Mouse (Mus musculus): ENCODE measurements around the gene Fam228a.
"Not testable (repeated sequence)": the region's sequence is repeated elsewhere in the genome, so short reads cannot be mapped to it uniquely, and the experiment has no call there.

Fam228a gene

DNA sequence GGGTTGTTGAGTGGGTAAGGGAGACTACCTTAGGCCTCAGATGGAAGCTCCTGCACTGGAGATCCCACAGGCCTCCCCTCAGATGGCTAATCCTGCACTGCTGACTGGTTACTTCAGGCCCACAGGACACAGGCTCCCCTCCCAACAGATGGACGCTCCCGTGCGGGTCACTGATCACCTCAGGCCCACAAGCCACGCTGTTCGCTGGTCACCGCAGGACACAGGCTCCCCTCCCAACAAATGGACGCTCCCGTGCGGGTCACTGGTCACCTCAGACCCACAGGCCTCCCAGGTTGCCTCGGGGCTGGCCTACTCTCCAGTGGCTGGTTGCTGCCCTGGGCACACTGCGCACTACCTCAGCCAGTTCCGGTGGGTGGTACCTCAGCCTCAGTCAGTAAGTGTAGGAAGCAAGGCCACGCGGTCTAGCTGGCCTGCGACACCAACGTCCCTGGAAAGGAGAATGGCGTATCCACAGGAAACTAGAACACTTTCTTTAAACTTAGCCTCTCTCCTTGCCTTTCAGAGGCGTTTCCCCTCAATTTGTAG, at the start of gene Fam228a:
Gene Fam228a (minus strand): TSS at position 400 of the 546 bp plus-strand sequence.
- no peak for DNase-seq (ENCODE audit: low spot score in 2 of 2)

DNA sequence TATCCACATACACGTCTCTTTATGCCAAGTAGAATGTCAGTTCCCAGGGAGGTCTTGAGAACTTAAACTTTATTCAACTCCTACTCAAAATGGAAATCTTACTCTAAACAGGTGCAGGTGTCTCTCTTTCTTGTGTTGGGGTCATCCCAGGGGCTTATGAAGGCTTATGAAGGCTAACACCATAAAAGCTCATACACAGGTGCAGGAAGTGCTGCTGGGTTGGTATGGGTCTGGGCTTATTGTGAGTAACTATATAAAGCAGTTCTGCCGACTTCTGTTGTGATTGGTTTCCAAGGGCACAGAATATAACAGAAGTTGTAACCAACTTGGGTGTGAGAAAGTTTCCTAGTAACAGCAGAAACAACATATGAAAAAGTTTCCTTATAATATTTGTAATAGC, 46.2 kb upstream of the Fam228a start:
- no peak for DNase-seq (ENCODE audit: low spot score in 2 of 2)

DNA sequence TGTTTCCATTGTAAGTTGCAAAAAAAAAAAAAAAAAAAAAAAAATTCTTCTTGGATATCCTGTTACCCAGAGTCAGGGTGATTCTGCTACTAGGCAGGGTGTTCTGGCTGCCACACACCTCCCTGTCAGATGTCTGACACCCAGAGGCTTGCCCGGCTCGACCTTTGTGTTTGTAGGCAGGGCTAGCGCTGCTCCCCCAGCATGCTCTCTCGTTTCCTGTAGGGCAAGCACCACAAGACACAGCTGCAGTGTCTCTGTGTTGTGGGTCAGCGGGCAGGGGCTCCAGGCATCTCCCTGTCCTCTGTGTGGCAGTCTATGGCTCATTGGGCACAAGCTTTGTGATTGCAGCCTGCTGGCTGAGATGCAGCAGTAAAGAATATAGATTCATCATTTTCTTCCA, 45.4 kb upstream of the Fam228a start:
- no peak for DNase-seq (ENCODE audit: low spot score in 2 of 2)

DNA sequence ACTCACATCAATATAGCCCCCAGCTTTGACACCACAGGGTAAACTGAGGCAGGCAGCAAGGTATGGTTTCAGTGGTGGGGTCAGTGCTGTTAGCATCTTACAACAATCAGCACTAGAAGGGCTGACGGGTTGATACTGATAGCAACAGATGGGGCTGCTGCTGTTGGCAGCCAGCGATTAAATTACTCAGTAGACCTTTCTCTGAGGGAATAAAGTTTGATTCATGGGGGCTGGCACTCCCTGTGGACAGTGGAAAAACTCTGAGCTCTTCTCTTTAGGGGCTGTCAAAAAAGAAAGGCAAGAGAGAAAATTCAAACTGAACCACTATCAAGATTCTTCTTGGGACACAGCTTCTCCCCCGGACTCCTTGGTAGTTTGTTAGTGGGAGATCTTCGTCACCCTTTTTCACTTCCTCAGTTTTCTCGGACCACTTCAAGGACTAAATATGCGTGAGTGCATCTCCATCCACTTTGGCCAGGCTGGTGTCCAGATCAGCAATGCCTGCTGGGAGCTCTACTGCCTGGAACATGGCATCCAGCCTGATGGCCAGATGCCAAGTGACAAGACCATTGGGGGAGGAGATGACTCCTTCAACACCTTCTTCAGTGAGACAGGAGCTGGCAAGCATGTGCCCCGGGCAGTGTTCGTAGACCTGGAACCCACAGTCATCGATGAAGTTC, 43.6 kb upstream of the Fam228a start:
- DNase-seq (ENCODE audit: low spot score in 2 of 2) = not testable (repeated sequence)

DNA sequence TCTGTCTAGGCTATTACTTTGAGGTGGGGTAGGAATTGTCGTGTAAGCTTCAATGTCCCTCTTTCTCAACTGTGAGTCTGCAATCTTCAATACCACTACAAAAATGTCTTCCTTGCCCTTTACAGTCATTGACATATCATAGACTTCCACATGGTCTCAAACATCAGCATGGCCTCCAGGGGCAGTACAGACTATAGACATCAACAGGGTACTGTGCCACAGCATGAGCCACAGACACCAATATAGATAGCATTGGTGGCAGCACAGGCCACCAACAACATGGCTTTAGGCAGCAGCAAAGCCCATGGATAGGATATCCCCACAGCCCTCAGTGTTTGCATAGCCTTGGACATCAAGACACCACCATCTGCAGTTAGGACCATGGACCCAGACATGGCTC, 43.0 kb upstream of the Fam228a start:
- no peak for DNase-seq (ENCODE audit: low spot score in 2 of 2)

DNA sequence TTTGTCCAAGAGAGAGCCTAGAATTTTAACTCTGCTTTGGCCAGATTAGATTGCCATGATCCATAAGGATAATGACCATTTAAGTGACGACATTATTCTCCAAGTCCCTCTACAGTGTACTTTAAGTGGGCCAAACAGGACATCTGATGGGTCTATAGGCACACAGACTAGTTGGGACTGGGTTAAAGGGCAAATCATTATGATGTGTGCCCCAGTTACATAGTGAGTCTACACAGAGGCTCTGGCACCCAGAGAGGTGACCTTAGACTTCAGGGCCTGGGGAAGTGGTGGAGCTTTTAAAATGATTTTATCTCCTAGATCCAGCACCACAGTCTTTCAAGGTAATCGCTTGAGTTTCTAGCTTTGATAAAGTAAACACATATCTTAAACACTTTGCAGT, 42.0 kb upstream of the Fam228a start:
- no peak for DNase-seq (ENCODE audit: low spot score in 2 of 2)

DNA sequence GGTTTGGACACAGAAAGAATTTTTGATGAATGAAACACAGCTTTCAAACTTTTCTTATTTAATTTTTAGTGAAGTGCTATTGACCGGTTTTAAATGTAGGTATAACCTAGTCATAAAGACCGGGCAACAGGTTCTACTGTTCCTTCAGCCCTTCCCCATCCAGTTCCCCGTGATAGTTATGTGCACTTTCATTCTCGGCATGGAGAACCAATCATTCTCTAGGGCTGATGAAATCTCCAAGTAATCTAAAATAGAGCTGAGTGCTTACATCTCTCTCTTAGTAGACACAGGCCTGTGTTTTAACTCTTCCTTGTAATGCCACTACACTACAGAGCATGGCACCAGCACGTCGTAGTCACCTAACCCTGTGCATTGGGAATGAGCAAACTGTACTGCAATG, 39.5 kb upstream of the Fam228a start:
- no peak for DNase-seq (ENCODE audit: low spot score in 2 of 2)

DNA sequence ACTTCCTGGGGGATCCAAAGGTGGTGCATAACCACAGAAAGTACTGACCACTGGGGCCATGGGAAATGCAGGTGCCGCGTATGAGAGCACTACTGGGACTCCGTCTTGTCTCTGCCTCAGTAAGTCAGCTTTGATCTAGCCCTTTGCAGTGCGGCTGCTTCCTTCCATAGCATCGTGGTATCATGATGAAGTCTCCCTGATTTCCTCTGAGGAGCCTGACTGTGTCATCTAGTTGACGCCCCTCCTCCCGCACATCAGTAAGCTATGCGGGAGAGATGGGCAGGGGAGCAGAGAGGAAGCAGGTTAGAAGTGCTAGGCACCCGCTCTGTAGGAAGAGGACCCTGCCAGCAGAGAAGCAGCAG, 37.3 kb upstream of the Fam228a start:
- DNase-seq (ENCODE audit: low spot score in 2 of 2) = no peak

DNA sequence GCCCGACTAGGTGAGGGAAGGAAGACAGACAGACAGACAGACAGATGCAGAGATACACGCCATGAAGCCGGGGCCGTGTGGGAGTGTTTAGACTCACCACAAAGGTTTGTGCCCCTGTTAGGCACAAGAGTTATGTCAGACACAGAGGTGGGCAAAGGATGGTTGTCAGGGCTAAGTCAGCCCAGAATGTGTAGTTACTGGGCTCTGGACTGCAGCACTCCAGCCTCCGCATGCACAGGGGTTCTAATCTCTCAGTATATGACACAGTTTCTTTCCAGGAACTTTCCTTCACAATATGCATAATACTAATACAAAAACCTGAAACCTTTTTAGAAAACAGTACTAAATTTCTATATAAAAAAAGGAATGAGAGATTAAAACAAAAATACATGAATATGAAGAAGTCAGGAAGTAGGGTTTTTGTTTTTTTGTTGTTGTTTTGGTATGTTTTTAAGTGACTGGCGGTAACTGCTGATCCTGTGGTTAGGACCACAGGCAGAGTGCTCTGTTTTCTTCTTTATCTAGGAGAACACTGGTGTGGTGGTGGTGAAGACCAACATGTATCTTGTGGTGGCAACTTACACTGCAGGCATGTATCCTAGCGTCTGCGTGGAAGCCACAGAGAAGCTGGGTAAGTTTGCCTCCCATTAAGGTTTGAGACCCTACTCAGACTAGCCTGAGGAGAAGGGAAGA, 36.8 kb upstream of the Fam228a start:
- DNase-seq (ENCODE audit: low spot score in 2 of 2) = no peak

DNA sequence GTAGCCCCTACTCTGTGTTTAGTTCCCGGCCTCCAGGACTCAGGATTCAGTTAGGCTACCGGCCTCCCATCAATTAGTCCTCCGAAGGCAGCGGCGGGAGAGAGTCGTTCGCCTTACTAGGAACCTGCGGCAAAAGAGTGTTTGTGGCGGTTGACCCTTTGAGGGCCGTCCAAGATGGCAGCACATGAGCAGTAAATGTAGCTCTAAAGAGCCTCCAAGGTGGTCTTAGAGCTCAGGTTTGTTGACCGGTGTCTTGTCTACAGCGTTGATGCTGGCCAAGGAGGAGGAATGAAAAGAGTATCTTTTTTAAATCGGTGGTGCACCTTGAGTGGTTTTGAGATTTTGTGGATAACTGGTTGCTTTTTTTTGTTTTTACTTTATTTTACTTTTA, 31.1 kb upstream of the Fam228a start:
- no peak for DNase-seq (ENCODE audit: low spot score in 2 of 2)

DNA sequence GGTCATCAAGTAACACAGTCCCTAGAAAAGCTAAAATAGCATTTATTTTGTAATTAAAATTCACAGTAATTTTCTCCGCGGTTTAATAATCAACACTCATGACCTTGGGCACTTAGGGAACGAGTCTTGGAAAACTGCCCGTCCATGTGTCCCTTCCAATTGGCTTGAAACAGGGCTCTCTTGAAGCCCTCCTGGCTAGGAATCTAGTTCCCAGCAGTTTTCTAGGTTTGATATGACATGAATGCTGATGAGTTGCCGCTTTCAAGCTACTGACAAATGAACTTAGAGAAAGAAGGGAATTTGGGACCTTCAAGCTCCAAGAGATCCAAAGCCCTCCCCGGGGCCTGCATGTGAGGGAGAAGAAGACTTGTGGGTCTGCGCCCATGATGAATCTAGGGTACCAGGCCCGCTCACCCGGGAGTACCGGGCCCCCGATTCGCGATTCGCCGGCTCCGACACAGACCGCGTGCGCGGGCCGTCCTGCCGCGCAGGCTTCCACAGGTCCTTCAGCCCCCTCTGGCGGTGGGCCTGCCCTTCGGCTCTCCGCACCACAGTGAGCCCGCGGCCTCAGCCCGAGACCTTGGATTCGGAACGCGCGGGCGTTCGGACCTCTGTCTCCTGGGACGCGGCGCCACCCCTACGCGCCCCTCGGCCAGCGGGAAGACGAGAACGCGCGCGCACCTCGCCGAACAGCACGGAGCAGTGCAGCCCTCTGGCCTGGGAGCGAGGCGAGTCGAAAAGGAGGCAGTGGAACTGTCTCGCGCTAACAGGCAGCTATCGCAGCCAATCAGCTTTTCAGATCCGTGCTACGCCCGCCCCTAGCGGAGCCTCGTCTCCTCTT, 30.5 kb upstream of the Fam228a start, which contains the start of the genes Pfn4 and Fam228b:
Gene Pfn4 (plus strand): TSS at position 531 of the 841 bp plus-strand sequence.
Gene Fam228b (minus strand): TSS at position 776 of the 841 bp plus-strand sequence.
- peak; percentile 98 to 99 for DNase-seq (ENCODE audit: low spot score in 2 of 2)

DNA sequence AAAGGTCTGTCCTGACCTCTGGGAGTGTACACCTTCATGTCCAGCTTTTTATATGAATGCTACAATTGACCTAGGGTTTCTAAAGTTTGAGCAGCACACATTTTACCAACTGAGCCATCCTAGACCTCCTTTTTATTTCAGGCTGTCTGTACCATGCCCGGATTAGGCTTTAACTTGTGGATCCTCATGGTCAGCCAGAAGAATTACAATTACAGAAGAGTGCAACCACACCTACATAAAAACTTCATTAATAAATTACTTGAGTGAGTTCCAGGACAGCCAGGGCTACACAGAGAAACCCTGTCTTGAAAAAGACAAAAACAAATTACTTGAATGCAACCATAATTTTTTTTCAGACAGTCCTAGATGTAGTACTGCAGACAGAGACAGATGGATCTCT, 18.8 kb upstream of the Fam228a start:
- no peak for DNase-seq (ENCODE audit: low spot score in 2 of 2)

DNA sequence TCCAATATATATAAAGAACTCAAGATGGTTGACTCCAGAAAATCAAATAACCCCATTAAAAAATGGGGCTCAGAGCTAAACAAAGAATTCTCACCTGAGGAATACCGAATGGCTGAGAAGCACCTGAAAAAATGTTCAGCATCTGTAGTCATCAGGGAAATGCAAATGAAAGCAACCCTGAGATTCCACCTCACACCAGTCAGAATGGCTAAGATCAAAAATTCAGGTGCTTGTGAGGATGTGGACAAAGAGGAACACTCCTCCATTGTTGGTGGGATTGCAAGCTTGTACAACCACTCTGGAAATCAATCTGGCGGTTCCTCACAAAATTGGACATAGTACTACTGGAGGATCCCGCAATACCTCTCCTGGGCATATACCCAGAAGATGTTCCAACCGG, 16.2 kb upstream of the Fam228a start:
- DNase-seq (ENCODE audit: low spot score in 2 of 2) = not testable (repeated sequence)

DNA sequence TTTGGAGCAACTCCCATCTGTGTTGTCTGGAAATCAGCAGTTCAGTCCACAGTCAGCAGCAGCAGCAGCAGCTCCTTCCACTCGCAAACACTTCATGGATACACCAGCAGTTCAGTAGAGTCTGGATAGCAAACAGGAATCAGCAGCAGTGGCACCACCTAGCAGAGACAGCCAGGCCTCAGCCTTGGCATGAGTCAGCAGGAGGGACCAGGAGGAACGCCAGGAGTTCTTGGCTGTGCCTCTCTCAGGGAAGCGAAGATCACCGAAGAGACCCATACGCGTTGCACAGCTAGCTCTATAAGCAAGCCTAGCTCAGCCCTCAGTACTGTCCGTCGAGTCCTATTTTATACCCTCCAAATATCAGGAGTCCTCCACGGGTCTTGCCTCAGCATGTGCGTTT, 6.3 kb upstream of the Fam228a start:
- peak; percentile 16 to 21 for DNase-seq (ENCODE audit: low spot score in 2 of 2)

DNA sequence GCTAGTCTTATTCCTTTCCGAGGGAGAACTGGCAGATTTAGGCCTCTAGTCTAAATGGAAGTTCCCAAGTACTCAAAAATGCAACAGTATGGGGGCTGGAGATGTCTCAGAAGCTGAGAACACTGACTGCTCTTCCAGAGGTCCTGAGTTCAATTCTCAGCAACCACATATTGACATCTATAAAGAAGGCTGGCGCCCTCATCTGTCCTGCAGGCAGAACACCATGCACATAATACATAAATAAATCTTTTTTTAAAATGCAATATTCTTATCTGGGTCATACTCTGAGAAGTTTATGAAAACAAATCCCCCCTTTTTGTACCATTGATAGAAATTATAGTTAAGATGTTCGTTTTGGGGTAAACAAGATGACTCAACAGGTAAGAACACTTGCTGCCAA, 4.0 kb upstream of the Fam228a start:
- no peak for DNase-seq (ENCODE audit: low spot score in 2 of 2)

DNA sequence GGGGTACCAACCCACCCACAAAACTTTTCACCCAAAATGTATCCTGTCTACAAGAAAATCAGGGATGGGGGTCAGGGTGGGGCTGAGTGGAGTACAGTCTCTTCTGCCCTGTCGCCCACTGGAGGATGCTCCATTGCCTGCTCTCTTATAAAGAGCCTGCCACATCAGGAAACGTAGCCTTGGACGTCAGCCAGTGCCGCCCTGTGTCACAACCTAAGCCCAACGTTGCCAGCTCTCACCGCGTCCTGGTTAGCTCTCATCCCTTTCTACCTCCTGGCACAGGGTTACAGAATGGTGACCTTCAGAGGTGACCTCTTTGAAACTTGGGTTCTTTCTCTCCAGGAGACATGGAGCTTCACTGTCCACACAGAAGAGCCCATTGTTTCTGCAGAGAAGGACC, 2.6 kb upstream of the Fam228a start:
- no peak for DNase-seq (ENCODE audit: low spot score in 2 of 2)

DNA sequence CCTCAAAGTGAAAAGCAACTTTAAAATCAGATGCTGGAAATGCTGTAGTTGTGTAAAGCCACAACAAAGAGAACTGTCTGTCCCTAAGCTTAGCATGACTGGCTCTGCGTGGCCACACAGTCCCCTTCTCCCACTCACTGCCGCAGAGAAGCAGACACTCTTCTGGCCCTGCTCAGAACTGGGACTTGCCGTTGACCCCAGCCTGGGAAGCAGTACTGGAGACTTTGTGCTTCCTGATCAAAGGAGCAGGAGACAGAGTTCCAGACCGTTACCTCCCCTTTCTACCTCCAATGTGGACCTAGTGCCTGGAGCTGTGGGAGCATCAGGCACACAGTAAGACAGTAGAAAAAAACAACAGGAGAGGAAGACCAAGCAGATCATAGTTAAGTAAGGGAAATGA, 5.9 kb downstream of the Fam228a start:
- DNase-seq (ENCODE audit: low spot score in 2 of 2) = no peak

DNA sequence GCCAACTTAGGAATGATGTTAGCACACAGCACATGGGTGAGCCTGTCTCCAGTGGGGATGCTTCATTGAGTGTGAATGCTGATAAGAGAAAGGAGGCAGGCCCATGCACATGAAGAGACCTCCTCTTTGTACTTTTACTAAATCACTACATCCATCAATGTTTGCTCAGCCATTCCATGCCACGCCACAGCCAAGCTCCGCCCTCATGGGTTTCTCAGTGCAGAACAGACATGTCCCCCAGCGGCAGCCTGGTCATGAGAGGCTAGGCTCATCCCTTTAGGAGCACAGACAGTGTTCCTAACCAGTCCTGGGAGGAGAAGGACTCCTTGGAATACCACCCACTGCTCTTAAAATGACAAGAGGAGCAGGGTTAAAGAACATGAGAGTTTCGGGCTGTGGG, 6.6 kb downstream of the Fam228a start:
- DNase-seq (ENCODE audit: low spot score in 2 of 2) = no peak

DNA sequence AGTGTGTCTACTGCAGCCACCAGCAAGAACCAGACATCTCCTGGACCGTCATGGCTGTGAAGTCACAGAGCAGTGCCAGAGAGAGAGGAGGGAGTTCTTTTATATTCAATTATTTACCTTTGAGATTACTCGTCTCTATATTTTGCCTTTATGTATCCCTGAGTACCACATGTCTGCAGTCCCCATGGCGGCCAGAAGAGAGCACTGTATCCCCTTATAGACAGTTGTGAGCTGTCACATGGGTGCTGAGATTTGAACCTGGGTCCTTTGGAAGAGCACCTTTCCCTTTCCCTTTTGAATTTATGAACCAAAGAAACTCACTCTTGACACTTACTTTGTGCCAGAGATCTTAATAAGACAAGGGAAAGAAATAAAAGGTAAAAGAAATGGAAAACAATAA, 9.1 kb downstream of the Fam228a start:
- DNase-seq (ENCODE audit: low spot score in 2 of 2) = no peak

DNA sequence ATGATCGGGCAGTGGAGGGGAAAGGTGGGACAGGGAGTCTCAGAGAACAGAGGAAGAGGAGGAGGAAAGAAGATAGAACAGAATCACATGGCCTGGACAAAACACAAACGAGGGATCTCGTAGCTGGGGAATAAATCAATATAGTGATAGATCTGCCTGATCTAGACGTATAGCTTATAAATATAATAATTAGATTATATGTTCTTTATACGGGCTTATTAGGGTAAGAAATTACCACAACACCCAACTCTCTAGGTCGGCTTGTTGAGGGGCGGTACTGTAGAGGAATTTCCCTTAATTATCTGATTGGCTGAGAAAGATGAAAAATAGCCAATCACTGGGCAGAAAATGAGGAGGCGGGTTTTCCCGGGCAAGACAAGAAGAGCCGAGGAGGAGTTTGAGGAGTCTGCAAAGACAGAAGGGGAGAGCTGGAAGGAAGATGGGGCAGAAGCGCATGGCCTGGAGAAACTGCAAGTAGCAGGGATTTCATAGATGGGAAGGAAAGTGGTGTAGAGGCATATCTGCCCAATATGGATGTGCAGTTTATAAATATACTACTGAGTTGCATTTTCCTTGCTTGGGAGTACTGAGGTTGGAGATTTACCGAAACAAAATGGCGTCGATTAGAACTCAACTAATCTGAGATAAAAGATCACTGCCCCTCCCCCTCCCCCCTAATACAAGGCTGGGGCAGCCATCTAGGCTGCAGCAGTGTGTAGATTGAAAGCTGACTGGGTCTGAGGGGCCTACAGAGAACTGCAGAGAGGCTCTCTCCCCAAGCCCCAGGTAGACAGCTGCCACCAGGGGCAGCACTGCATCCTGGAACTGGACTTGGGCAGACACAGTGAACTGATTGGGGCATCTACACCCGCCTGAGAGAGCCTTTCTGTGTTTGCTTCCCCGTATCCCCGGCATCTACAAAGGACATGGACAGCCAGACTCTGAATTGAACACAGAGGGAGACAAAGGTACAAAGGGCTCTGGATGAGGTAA, 18.2 kb downstream of the Fam228a start:
- no peak for DNase-seq (ENCODE audit: low spot score in 2 of 2)
